Mouse (Mus musculus) bone marrow macrophage, adult 2 months (primary cell): ENCODE measurements at regions not wholly inside any gene's neighbourhood (a gene's known extent, or its start where the extent isn't known, plus 50 kb on each side); places are given as distances from the start of the nearest gene placed in this dataset.

Experiments
- CTCF ChIP-seq: IDR thresholded peaks from 2 replicates; pipeline ENCODE4 v1.5.1; 2012; ENCODE audit warnings: low read depth, mild to moderate bottlenecking, low read length, moderate library complexity
- POLR2A ChIP-seq: IDR thresholded peaks from 2 replicates; pipeline ENCODE4 v1.6.1; 2012; ENCODE audit warnings: mild to moderate bottlenecking, low read depth, low read length, borderline replicate concordance

DNA sequence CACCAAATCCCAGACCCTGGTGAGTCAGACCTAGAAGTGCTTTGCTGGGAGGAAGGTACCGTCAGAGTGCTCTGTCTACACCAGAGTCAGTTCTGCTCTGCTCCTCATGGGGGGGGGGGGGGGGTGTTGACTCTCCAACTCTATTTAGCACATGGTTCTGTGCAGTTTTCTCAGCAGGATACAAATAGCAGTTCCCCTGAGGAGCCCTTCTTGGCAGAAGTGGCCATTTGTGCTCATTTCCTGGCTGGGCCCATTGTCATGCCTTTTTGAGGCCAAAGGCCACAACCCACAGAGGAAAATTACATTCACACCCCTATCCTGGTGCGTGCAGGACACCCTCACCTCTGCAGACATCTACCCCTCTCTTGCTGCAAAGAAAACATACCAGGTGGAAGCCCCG, 118.3 kb downstream of the Psmg1 start:
- TF ChIP-seq CTCF: no peak
- no peak for TF ChIP-seq POLR2A
